Mouse (Mus musculus) neural tube, embryonic 12.5 days (tissue): ENCODE data around the gene Angptl2. TPM values are rescaled to one million over a fixed set of nuclear protein-coding genes. Genes with fewer than 3 reads are reported as not detected.

Experiments used
- ATAC-seq: fragments of 200-750 bp; cut with Nextera tagmentation; 2 replicates; pipeline ENCODE4 v1.8.0; 2017; ENCODE audit warnings: low read depth, mild to moderate bottlenecking, moderate TSS enrichment, moderate library complexity; ENCODE audit not compliant: low FRiP score
- H3K27ac ChIP-seq: fragments of 300-500 bp; sonication (generic); 2 replicates; pipeline ENCODE4 v1.5.1; 2016
- H3K27me3 ChIP-seq: fragments of 300-500 bp; sonication (generic); replicated peaks from 2 replicates; pipeline ENCODE4 v1.6.1; 2016; ENCODE audit warnings: mild to moderate bottlenecking
- H3K36me3 ChIP-seq: fragments of 300-500 bp; sonication (generic); 2 replicates; pipeline ENCODE4 v1.6.1; 2016; ENCODE audit warnings: mild to moderate bottlenecking
- H3K4me1 ChIP-seq: fragments of 300-500 bp; sonication (generic); 2 replicates; pipeline ENCODE4 v1.6.1; 2016
- H3K4me2 ChIP-seq: fragments of 300-500 bp; sonication (generic); replicated peaks from 2 replicates; pipeline ENCODE4 v1.6.1; 2016; ENCODE audit warnings: mild to moderate bottlenecking
- H3K4me3 ChIP-seq: fragments of 300-500 bp; sonication (generic); 2 replicates; pipeline ENCODE4 v1.5.1; 2016
- H3K9ac ChIP-seq: fragments of 300-500 bp; sonication (generic); 2 replicates; pipeline ENCODE4 v1.6.1; 2016; ENCODE audit warnings: mild to moderate bottlenecking
- H3K9me3 ChIP-seq: fragments of 300-500 bp; sonication (generic); 2 replicates; pipeline ENCODE4 v1.6.1; 2016; ENCODE audit warnings: mild to moderate bottlenecking
- WGBS: fragments of 180-500 bp; shearing (Covaris S2); methylation state at CpG from one replicate; pipeline ENCODE4 v1.1.7; 2016; 5-methylcytosine and 5-hydroxymethylcytosine counted together
- polyA plus RNA-seq: library from polyadenylated mRNA; unstranded; fragments of >200 nt; fragmentation: Nextera tagmentation; extraction: Ambion mirVana; gene quantifications from 2 replicates; pipeline ENCODE4 v1.2.1, GENCODE M21; 2016

Angptl2 gene
- polyA plus RNA-seq: 23.4 and 24.9 TPM in 2 replicates

DNA sequence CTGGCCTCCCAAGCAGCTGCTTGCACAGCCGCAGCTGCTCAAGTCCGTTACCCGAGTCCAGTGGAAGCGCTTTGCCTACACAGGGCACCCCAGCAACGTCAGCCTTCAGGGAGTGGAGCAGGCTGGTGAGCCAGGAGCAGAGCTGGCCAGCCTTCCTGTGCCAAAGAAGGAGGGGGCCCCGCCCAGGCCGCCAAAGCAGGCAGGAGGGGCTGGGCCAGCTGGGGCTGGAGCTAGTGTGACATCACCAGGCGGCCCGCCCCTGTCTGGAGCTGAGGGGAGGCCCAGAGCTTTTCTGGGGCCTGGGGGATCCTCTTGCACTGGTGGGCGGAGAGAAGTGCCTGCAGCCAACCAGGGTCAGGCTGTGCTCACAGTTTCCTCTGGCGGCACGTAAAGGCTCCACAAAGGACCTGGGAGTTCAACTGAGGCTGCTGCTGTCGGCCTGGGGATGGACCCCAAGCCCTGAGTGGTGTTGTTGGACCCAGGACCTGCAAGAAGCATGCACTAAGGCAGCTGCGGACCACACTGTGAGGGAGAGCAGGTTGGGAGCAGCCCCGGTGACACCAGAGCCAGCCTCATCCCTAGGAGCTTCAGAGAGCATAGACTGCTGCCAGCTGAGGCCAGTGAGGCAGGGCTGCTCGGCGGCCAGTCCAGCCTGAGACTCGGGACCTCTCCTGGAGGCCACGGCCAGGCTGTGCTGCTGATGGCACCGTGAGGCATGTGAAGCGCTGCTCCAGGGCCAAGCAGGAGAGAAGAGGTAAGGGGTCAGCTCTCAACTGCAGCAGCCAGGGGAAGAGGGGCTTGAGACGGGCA, at the start of gene Angptl2:
Gene Angptl2 (plus strand): TSS at position 370 of the 810 bp plus-strand sequence.
- H3K9ac ChIP-seq: peak within 1 kb of the TSS; percentile 74
- H3K27ac ChIP-seq: peak within 1 kb of the TSS; percentile 90
- peak; percentile 96 for ATAC-seq
- H3K4me2 ChIP-seq: peak within 1 kb of the TSS; percentile 74
- no peaks in the 10 kb centered on the region for H3K27me3 ChIP-seq
- H3K4me1 ChIP-seq: peaks cover 40% of the 10 kb centered on the region
- under 1% methylated on average over 22 of the region's 22 CpGs for WGBS
- no peaks in the 10 kb centered on the region; the same call in 1 of the 2 replicates for H3K36me3 ChIP-seq
- H3K4me3 ChIP-seq: peak within 1 kb of the TSS; percentile 50
- no peaks in the 10 kb centered on the region for H3K9me3 ChIP-seq

DNA sequence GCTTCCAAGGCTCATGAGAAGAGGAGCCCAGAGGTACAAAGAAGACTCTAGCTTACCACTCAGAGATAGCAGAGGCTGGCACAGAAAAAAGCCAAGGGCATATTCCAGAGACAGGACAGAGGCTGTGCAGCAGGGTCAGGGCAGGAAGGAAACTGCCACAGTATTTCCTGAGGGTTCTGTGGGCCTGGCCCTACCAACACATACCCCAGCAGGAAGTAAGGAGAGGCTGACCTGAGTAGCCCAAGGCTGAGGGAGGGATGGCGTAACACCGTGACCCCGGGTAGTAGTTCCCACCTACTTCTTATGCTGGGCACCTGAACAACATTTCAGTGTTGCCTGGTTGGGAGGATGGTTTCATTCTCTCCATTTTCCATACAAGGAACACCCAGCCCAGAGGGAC, 48.8 kb upstream of the Angptl2 start:
- Histone ChIP-seq H3K4me2 (no peak overlapping the region), H3K36me3 (peaks cover 33% of the 10 kb centered on the region), H3K9ac (no peak overlapping the region), H3K27me3 (no peaks in the 10 kb centered on the region), H3K4me3 (no peak overlapping the region), H3K9me3 (no peaks in the 10 kb centered on the region), H3K4me1 (peaks cover 8% of the 10 kb centered on the region; the same call in 1 of the 2 replicates), H3K27ac (no peak overlapping the region)
- no peak for ATAC-seq
- WGBS: 85% methylated on average over 3 of the region's 3 CpGs

- Histone ChIP-seq H3K27ac (no peak overlapping the region), H3K4me1 (peaks cover 8% of the 10 kb centered on the region; the same call in 1 of the 2 replicates), H3K9ac (no peak overlapping the region), H3K4me2 (no peak overlapping the region), H3K36me3 (peaks cover 47% of the 10 kb centered on the region), H3K4me3 (no peak overlapping the region), H3K9me3 (no peaks in the 10 kb centered on the region), H3K27me3 (no peaks in the 10 kb centered on the region)
- WGBS: 79% methylated on average over 6 of the region's 6 CpGs
- ATAC-seq: no peak
These were observed 46.4 kb upstream of the Angptl2 start for GRCm38 (mm10) chr2:33169445-33169844.

- Histone ChIP-seq H3K4me1 (peaks cover 8% of the 10 kb centered on the region; the same call in 1 of the 2 replicates), H3K4me3 (no peak overlapping the region), H3K27ac (no peak overlapping the region), H3K9ac (no peak overlapping the region), H3K36me3 (peaks cover 43% of the 10 kb centered on the region), H3K4me2 (no peak overlapping the region), H3K9me3 (no peaks in the 10 kb centered on the region), H3K27me3 (no peaks in the 10 kb centered on the region)
- ATAC-seq: 0 out of 2 replicates have a peak, but pooled peaks have one; percentile 25
- 46% methylated on average over 10 of the region's 10 CpGs for WGBS
These were observed 44.9 kb upstream of the Angptl2 start for GRCm38 (mm10) chr2:33170777-33171565.

DNA sequence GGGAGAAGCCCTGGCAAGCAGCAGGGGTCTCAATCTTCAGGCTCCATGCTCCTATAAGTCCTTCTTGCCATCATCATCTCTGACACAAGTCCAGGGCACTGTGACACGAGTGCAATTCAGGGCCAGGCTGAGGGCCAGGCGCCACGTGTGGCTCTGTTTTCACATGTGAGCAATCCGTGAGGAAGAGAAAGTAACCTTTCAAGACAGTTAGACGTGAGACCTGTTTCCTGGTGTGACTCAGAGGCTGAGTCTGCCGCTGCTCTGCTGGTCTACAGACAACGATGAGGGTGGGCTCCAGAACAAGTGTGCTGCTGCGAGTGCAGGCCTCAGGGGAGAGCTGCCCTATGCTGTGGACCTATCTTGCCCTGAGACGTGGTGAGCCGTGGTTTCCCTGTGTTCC, 42.7 kb upstream of the Angptl2 start:
- H3K4me2 ChIP-seq: no peak overlapping the region
- H3K4me1 ChIP-seq: peaks cover 15% of the 10 kb centered on the region
- peaks cover 31% of the 10 kb centered on the region for H3K36me3 ChIP-seq
- WGBS: 79% methylated on average over 10 of the region's 10 CpGs
- H3K9me3 ChIP-seq: no peaks in the 10 kb centered on the region
- no peaks in the 10 kb centered on the region for H3K27me3 ChIP-seq
- no peak for ATAC-seq
- H3K9ac ChIP-seq: no peak overlapping the region
- no peak overlapping the region for H3K27ac ChIP-seq
- H3K4me3 ChIP-seq: no peak overlapping the region

- Histone ChIP-seq H3K9me3 (no peaks in the 10 kb centered on the region), H3K9ac (0 out of 2 replicates have a peak overlapping the region, but pooled peaks have one; percentile 17), H3K27ac (no peak overlapping the region), H3K27me3 (no peaks in the 10 kb centered on the region), H3K36me3 (peaks cover 27% of the 10 kb centered on the region), H3K4me3 (no peak overlapping the region), H3K4me1 (peaks cover 19% of the 10 kb centered on the region), H3K4me2 (no peak overlapping the region)
- no peak for ATAC-seq
- 92% methylated on average over 7 of the region's 7 CpGs for WGBS
These were observed 42.2 kb upstream of the Angptl2 start for GRCm38 (mm10) chr2:33173686-33174085.

DNA sequence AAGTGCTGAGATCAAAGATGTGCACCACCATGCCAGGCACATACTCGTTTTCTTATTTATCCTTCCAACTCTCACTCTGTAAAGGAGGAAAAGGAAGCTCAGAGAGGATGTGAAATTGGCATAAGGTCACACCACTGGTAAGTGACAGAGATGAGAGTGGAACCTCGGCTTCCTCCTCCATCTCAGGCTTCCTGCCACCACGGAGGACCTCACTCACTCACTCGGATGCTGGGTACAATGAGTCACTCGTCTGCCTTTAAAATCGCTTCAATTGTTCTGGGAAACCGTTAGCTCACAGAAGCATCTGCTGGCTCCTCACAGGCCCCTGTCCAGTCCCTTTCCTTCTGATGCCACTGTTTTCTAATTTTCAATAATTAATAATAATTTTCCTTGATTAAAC, 39.4 kb upstream of the Angptl2 start:
- no peak overlapping the region for H3K4me3 ChIP-seq
- no peak overlapping the region for H3K9ac ChIP-seq
- no peak overlapping the region for H3K27ac ChIP-seq
- peaks cover 24% of the 10 kb centered on the region for H3K36me3 ChIP-seq
- 51% methylated on average over 7 of the region's 7 CpGs for WGBS
- H3K27me3 ChIP-seq: no peaks in the 10 kb centered on the region
- H3K4me2 ChIP-seq: no peak overlapping the region
- peaks cover 32% of the 10 kb centered on the region for H3K4me1 ChIP-seq
- H3K9me3 ChIP-seq: no peaks in the 10 kb centered on the region
- no peak for ATAC-seq

DNA sequence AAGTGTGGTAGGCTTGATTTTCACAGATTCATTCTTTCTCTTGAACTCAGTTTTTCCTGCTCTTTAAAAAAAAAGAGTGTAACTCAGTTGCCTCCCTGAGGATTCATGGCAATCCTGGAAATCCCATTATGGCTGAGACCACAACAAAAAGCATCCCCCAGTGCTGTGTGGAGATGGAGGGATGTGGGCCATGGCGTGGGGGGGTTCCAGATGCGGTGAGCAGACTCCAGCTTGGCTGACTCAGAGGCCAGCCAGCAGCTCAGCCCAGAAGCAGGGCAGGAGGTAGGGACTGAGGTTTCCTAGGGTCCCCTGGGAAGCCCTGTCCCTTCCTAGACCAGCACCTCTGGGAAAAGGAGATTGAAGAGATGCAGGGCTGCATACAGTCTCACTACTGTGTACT, 38.9 kb upstream of the Angptl2 start:
- Histone ChIP-seq H3K27me3 (no peaks in the 10 kb centered on the region), H3K4me1 (peaks cover 30% of the 10 kb centered on the region), H3K36me3 (peaks cover 20% of the 10 kb centered on the region), H3K4me2 (no peak overlapping the region), H3K27ac (no peak overlapping the region), H3K9me3 (no peaks in the 10 kb centered on the region), H3K4me3 (no peak overlapping the region), H3K9ac (no peak overlapping the region)
- 52% methylated on average over 2 of the region's 2 CpGs for WGBS
- ATAC-seq: no peak

DNA sequence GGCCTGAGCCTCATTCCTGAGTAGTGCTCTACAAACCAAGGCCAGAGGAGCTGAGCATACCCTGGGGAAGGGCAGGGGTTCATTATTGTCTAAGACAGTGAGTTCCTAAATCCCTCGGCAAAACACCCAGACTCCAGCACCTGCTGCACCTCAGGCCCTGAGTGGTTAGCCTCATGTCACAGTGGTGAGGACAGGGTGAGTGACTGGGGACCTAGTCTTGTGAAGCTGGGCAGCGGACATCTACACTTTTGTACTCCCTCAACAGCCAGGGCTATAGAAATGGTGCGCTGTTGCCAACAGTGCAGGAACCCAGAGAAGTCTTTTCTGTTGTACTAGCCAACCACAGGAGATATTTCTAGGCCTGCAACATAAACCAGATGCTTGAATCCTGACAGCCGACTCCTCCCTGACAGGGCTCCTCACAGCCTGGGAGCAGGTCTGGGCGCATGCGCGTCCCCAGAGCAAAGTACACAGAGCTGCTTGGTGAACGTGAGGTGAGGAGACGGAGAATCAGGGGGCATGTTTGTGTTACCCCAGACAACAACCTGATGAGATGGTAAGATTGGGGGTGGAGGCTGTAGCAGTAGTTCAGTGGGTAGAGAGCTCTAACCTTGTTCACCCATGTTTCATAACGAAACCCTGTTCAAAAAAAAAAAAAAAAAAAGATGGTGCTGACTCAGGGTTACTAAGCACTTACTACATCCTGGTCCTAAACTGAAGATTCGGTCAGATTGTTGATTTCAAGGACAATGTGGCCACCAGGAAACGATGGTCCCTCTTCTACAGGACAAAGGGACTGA, 38.2 kb upstream of the Angptl2 start:
- H3K9me3 ChIP-seq: no peaks in the 10 kb centered on the region
- H3K27ac ChIP-seq: no peak overlapping the region
- no peaks in the 10 kb centered on the region for H3K27me3 ChIP-seq
- H3K4me2 ChIP-seq: no peak overlapping the region
- no peak for ATAC-seq
- WGBS: 86% methylated on average over 12 of the region's 12 CpGs
- H3K4me3 ChIP-seq: no peak overlapping the region
- H3K36me3 ChIP-seq: peaks cover 12% of the 10 kb centered on the region; the same call in 1 of the 2 replicates
- H3K4me1 ChIP-seq: peaks cover 30% of the 10 kb centered on the region
- H3K9ac ChIP-seq: 0 out of 2 replicates have a peak overlapping the region, but pooled peaks have one; percentile 6

DNA sequence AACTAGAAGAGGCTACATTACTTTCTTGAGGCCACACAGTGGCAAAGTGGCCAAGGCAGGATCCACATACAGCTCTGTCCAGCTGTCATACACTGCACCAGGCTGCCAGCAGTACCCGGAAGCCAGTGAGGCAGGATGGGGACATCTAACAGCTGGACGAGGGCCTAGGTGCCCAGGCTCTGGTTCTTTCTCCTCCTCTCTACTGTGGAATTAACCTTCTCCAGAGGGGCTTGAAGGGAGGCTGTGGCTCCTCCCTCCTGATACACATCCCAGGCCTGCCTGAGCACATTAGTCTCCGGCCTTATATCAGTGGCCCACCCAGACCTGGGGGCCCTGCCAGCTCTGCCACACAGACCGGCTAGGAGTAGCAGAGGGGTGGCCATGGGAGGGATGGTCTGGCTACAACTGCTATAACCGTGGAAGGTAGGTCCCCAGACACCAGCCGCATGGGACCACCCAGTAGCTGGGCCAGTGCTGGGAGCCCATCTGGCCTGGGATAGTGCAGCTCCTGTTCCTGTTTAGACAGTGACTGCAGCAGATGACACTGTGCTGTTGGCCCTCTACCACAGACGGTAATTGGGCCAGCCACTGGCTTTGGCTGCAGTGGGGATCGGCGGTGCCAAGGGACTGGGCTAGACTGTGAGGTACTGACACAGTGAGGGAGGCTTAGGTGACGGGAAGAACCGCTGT, 37.5 kb upstream of the Angptl2 start:
- Histone ChIP-seq H3K27ac (no peak overlapping the region), H3K9ac (no peak overlapping the region), H3K9me3 (no peaks in the 10 kb centered on the region), H3K4me3 (no peak overlapping the region), H3K36me3 (peaks cover 6% of the 10 kb centered on the region; the same call in 1 of the 2 replicates), H3K27me3 (no peaks in the 10 kb centered on the region), H3K4me2 (no peak overlapping the region), H3K4me1 (peaks cover 30% of the 10 kb centered on the region)
- 59% methylated on average over 11 of the region's 11 CpGs for whole genome bisulfite sequencing
- ATAC-seq: peak; percentile 41; the same call in 1 of the 2 replicates

- WGBS: 52% methylated on average over 14 of the region's 14 CpGs
These were observed 36.5 kb upstream of the Angptl2 start for GRCm38 (mm10) chr2:33179171-33179929.

More at GRCm38 (mm10) chr2:33179171-33179929, 36.5 kb upstream of the Angptl2 start:
- Histone ChIP-seq H3K4me2 (no peak overlapping the region), H3K9me3 (no peaks in the 10 kb centered on the region), H3K36me3 (no peaks in the 10 kb centered on the region), H3K9ac (no peak overlapping the region), H3K27me3 (no peaks in the 10 kb centered on the region), H3K27ac (no peak overlapping the region), H3K4me1 (peaks cover 30% of the 10 kb centered on the region), H3K4me3 (no peak overlapping the region)
- ATAC-seq: no peak
